Mouse (Mus musculus) ovary, postnatal 10 days (tissue): ENCODE measurements around the gene Ppp1r18.

Source experiments
- DNase-seq: peaks from one replicate; pipeline ENCODE4 v3.0.0; 2022; ENCODE audit warnings: low spot score

The Ppp1r18 gene

GRCm38 (mm10) chr17:35914975-35915374 is 49.6 kb downstream of the Ppp1r18 start:
- no peak for DNase-seq

- DNase-seq, result no peak
Measured at GRCm38 (mm10) chr17:35915538-35916296, 50.3 kb downstream of the Ppp1r18 start.

- DNase-seq, result peak; percentile 96
Measured at GRCm38 (mm10) chr17:35916297-35917142, 51.1 kb downstream of the Ppp1r18 start, which contains the start of the genes Mrps18b and Ppp1r10. TSS of gene Mrps18b (minus strand) at chr17:35916389. TSS of gene Ppp1r10 (plus strand) at chr17:35916434.

- DNase-seq, result no peak
Measured at GRCm38 (mm10) chr17:35917143-35917462, 51.7 kb downstream of the Ppp1r18 start.

- no peak for DNase-seq
Measured at GRCm38 (mm10) chr17:35917463-35918251, 52.3 kb downstream of the Ppp1r18 start.

- DNase-seq, result peak; percentile 32
Measured at GRCm38 (mm10) chr17:35918276-35919059, 53.1 kb downstream of the Ppp1r18 start.

GRCm38 (mm10) chr17:35919060-35919715 is 53.8 kb downstream of the Ppp1r18 start:
- peak; percentile 66 for DNase-seq

GRCm38 (mm10) chr17:35919864-35920301 is 54.5 kb downstream of the Ppp1r18 start:
- DNase-seq, result no peak

- DNase-seq, result no peak
Measured at GRCm38 (mm10) chr17:35920384-35920783, 55.0 kb downstream of the Ppp1r18 start.

GRCm38 (mm10) chr17:35920862-35921562 is 55.6 kb downstream of the Ppp1r18 start:
- DNase-seq, result no peak

GRCm38 (mm10) chr17:35921710-35922109 is 56.3 kb downstream of the Ppp1r18 start:
- no peak for DNase-seq

- no peak for DNase-seq
Measured at GRCm38 (mm10) chr17:35922566-35922965, 57.2 kb downstream of the Ppp1r18 start.

GRCm38 (mm10) chr17:35923281-35923680 is 57.9 kb downstream of the Ppp1r18 start:
- DNase-seq, result no peak
